Mouse (Mus musculus): Measurements from ENCODE around the gene Nsmce4a. TPM values are rescaled to one million over a fixed set of nuclear protein-coding genes. Genes with fewer than 3 reads are reported as not detected.
"Not testable (repeated sequence)": the region's sequence is repeated elsewhere in the genome, so short reads cannot be mapped to it uniquely, and the experiment has no call there.

Gene Nsmce4a
- polyA plus RNA-seq, 1 experiment from 2014 or later: 234 TPM

GRCm38 (mm10) chr7:130545401-130545800 is 27.5 kb downstream of the Nsmce4a start:
- no peak overlapping the region for H3K4me3 ChIP-seq (ENCODE audit: low read depth, low read length)
- no peak overlapping the region for H3K9ac ChIP-seq (ENCODE audit: low read length)
- no peaks in the 10 kb centered on the region for H3K9me3 ChIP-seq (ENCODE audit: control insufficient read depth, low read length)
- 93% methylated on average over 5 of the region's 5 CpGs for WGBS
- H3K4me1 ChIP-seq (ENCODE audit: control insufficient read depth, insufficient read depth, low read length): peaks cover 5% of the 10 kb centered on the region
- H3K27me3 ChIP-seq (ENCODE audit: control insufficient read depth, insufficient read depth, low read length): no peaks in the 10 kb centered on the region
- ATAC-seq (ENCODE audit: insufficient number of reproducible peaks, low FRiP score, low TSS enrichment, low read depth) (no peak), DNase-seq (ENCODE audit: low spot score) (no peak)
- H3K27ac ChIP-seq (replicated peaks; ENCODE audit: low read depth, low read length): no peak overlapping the region
- peaks cover 8% of the 10 kb centered on the region; the same call in 1 of the 2 replicates for H3K36me3 ChIP-seq (ENCODE audit: control insufficient read depth, insufficient read depth, low read length)
- H3K4me2 ChIP-seq (ENCODE audit: low read depth, severe bottlenecking): peak overlapping the region; percentile 70; the same call in 1 of the 2 replicates

- Histone ChIP-seq H3K4me1 (ENCODE audit: control insufficient read depth, insufficient read depth, low read length) (peaks cover 5% of the 10 kb centered on the region), H3K9ac (ENCODE audit: low read length) (no peak overlapping the region), H3K27me3 (ENCODE audit: control insufficient read depth, insufficient read depth, low read length) (no peaks in the 10 kb centered on the region), H3K9me3 (ENCODE audit: control insufficient read depth, low read length) (no peaks in the 10 kb centered on the region), H3K4me2 (ENCODE audit: low read depth, severe bottlenecking) (no peak overlapping the region), H3K4me3 (ENCODE audit: low read depth, low read length) (no peak overlapping the region), H3K27ac (replicated peaks; ENCODE audit: low read depth, low read length) (no peak overlapping the region), H3K36me3 (ENCODE audit: control insufficient read depth, insufficient read depth, low read length) (peaks cover 13% of the 10 kb centered on the region)
- DNase-seq (ENCODE audit: low spot score): no peak
- 94% methylated on average over 4 of the region's 4 CpGs for WGBS
- no peak for ATAC-seq (ENCODE audit: insufficient number of reproducible peaks, low FRiP score, low TSS enrichment, low read depth)
These were observed 29.7 kb downstream of the Nsmce4a start for GRCm38 (mm10) chr7:130543181-130543580.

- no peaks in the 10 kb centered on the region for H3K4me1 ChIP-seq (ENCODE audit: control insufficient read depth, insufficient read depth, low read length)
- ATAC-seq (ENCODE audit: insufficient number of reproducible peaks, low FRiP score, low TSS enrichment, low read depth) (no peak), DNase-seq (ENCODE audit: low spot score) (no peak)
- H3K27ac ChIP-seq (replicated peaks; ENCODE audit: low read depth, low read length): no peak overlapping the region
- no peak overlapping the region for H3K9ac ChIP-seq (ENCODE audit: low read length)
- H3K9me3 ChIP-seq (ENCODE audit: control insufficient read depth, low read length): no peaks in the 10 kb centered on the region
- H3K36me3 ChIP-seq (ENCODE audit: control insufficient read depth, insufficient read depth, low read length): peaks cover 20% of the 10 kb centered on the region
- H3K27me3 ChIP-seq (ENCODE audit: control insufficient read depth, insufficient read depth, low read length): no peaks in the 10 kb centered on the region
- no peak overlapping the region for H3K4me3 ChIP-seq (ENCODE audit: low read depth, low read length)
- 88% methylated on average over 7 of the region's 7 CpGs for WGBS
- H3K4me2 ChIP-seq (ENCODE audit: low read depth, severe bottlenecking): no peak overlapping the region
These were observed 32.7 kb downstream of the Nsmce4a start for GRCm38 (mm10) chr7:130540176-130540575.

- Histone ChIP-seq H3K4me1 (ENCODE audit: control insufficient read depth, insufficient read depth, low read length) (no peaks in the 10 kb centered on the region), H3K36me3 (ENCODE audit: control insufficient read depth, insufficient read depth, low read length) (peaks cover 16% of the 10 kb centered on the region), H3K9ac (ENCODE audit: low read length) (no peak overlapping the region), H3K4me2 (ENCODE audit: low read depth, severe bottlenecking) (no peak overlapping the region), H3K27ac (replicated peaks; ENCODE audit: low read depth, low read length) (no peak overlapping the region), H3K9me3 (ENCODE audit: control insufficient read depth, low read length) (no peaks in the 10 kb centered on the region), H3K27me3 (ENCODE audit: control insufficient read depth, insufficient read depth, low read length) (no peaks in the 10 kb centered on the region), H3K4me3 (ENCODE audit: low read depth, low read length) (no peak overlapping the region)
- no peak for ATAC-seq (ENCODE audit: insufficient number of reproducible peaks, low FRiP score, low TSS enrichment, low read depth)
- 92% methylated on average over 4 of the region's 4 CpGs for WGBS
- DNase-seq (ENCODE audit: low spot score): no peak
These were observed 35.9 kb downstream of the Nsmce4a start for GRCm38 (mm10) chr7:130537068-130537467.

GRCm38 (mm10) chr7:130535174-130535573 is 37.7 kb downstream of the Nsmce4a start:
- 94% methylated on average over 4 of the region's 4 CpGs for WGBS
- H3K9me3 ChIP-seq (ENCODE audit: control insufficient read depth, low read length): no peaks in the 10 kb centered on the region
- no peak overlapping the region for H3K9ac ChIP-seq (ENCODE audit: low read length)
- no peak overlapping the region for H3K4me3 ChIP-seq (ENCODE audit: low read depth, low read length)
- ATAC-seq (ENCODE audit: insufficient number of reproducible peaks, low FRiP score, low TSS enrichment, low read depth) (no peak), DNase-seq (ENCODE audit: low spot score) (no peak)
- H3K27ac ChIP-seq (replicated peaks; ENCODE audit: low read depth, low read length): no peak overlapping the region
- H3K36me3 ChIP-seq (ENCODE audit: control insufficient read depth, insufficient read depth, low read length): peaks cover 19% of the 10 kb centered on the region
- no peaks in the 10 kb centered on the region for H3K4me1 ChIP-seq (ENCODE audit: control insufficient read depth, insufficient read depth, low read length)
- no peak overlapping the region for H3K4me2 ChIP-seq (ENCODE audit: low read depth, severe bottlenecking)
- no peaks in the 10 kb centered on the region for H3K27me3 ChIP-seq (ENCODE audit: control insufficient read depth, insufficient read depth, low read length)

GRCm38 (mm10) chr7:130533316-130534260 is 39.3 kb downstream of the Nsmce4a start:
- H3K4me2 ChIP-seq (ENCODE audit: low read depth, severe bottlenecking): no peak overlapping the region
- H3K27ac ChIP-seq (replicated peaks; ENCODE audit: low read depth, low read length): no peak overlapping the region
- no peaks in the 10 kb centered on the region for H3K4me1 ChIP-seq (ENCODE audit: control insufficient read depth, insufficient read depth, low read length)
- no peak overlapping the region for H3K4me3 ChIP-seq (ENCODE audit: low read depth, low read length)
- ATAC-seq (ENCODE audit: insufficient number of reproducible peaks, low FRiP score, low TSS enrichment, low read depth) (peak; percentile 39; the same call in 1 of the 2 replicates), DNase-seq (ENCODE audit: low spot score) (peak; percentile 94)
- H3K36me3 ChIP-seq (ENCODE audit: control insufficient read depth, insufficient read depth, low read length): peaks cover 16% of the 10 kb centered on the region
- H3K27me3 ChIP-seq (ENCODE audit: control insufficient read depth, insufficient read depth, low read length): no peaks in the 10 kb centered on the region
- no peak overlapping the region for H3K9ac ChIP-seq (ENCODE audit: low read length)
- H3K9me3 ChIP-seq (ENCODE audit: control insufficient read depth, low read length): no peaks in the 10 kb centered on the region
- 56% methylated on average over 24 of the region's 25 CpGs for WGBS

- H3K4me3 ChIP-seq (ENCODE audit: low read depth, low read length); DNase-seq (ENCODE audit: low spot score); H3K27ac ChIP-seq (replicated peaks; ENCODE audit: low read depth, low read length); H3K9me3 ChIP-seq (ENCODE audit: control insufficient read depth, low read length); H3K4me1 ChIP-seq (ENCODE audit: control insufficient read depth, insufficient read depth, low read length); ATAC-seq (ENCODE audit: insufficient number of reproducible peaks, low FRiP score, low TSS enrichment, low read depth); H3K4me2 ChIP-seq (ENCODE audit: low read depth, severe bottlenecking); H3K9ac ChIP-seq (ENCODE audit: low read length); H3K27me3 ChIP-seq (ENCODE audit: control insufficient read depth, insufficient read depth, low read length): not testable (repeated sequence)
- WGBS: 95% methylated on average over 14 of the region's 15 CpGs
- peaks cover 10% of the 10 kb centered on the region for H3K36me3 ChIP-seq (ENCODE audit: control insufficient read depth, insufficient read depth, low read length)
These were observed 41.8 kb downstream of the Nsmce4a start for GRCm38 (mm10) chr7:130531138-130531537.

- no peak overlapping the region for H3K4me2 ChIP-seq (ENCODE audit: low read depth, severe bottlenecking)
- no peaks in the 10 kb centered on the region for H3K4me1 ChIP-seq (ENCODE audit: control insufficient read depth, insufficient read depth, low read length)
- H3K4me3 ChIP-seq (ENCODE audit: low read depth, low read length): no peak overlapping the region
- no peaks in the 10 kb centered on the region for H3K27me3 ChIP-seq (ENCODE audit: control insufficient read depth, insufficient read depth, low read length)
- 83% methylated on average over 9 of the region's 9 CpGs for WGBS
- H3K36me3 ChIP-seq (ENCODE audit: control insufficient read depth, insufficient read depth, low read length): peaks cover 6% of the 10 kb centered on the region
- ATAC-seq (ENCODE audit: insufficient number of reproducible peaks, low FRiP score, low TSS enrichment, low read depth) (no peak), DNase-seq (ENCODE audit: low spot score) (no peak)
- no peaks in the 10 kb centered on the region for H3K9me3 ChIP-seq (ENCODE audit: control insufficient read depth, low read length)
- no peak overlapping the region for H3K9ac ChIP-seq (ENCODE audit: low read length)
- no peak overlapping the region for H3K27ac ChIP-seq (replicated peaks; ENCODE audit: low read depth, low read length)
These were observed 45.6 kb downstream of the Nsmce4a start for GRCm38 (mm10) chr7:130527306-130527705.
